Mouse (Mus musculus): ENCODE measurements around the gene Tiam1. TPM values are rescaled to one million over a fixed set of nuclear protein-coding genes. Genes with fewer than 3 reads are reported as not detected.

Gene Tiam1
- polyA plus RNA-seq, 1 experiment from 2014 or later: 23.6 TPM

GRCm38 (mm10) chr16:89841894-89842293, 301.7 kb downstream of the Tiam1 start:
- Histone ChIP-seq H3K4me3 (replicated peaks) (no peak overlapping the region), H3K27ac (replicated peaks) (no peak overlapping the region), H3K9ac (replicated peaks) (no peak overlapping the region), H3K9me3 (replicated peaks) (no peaks in the 10 kb centered on the region), H3K36me3 (no peaks in the 10 kb centered on the region), H3K4me1 (0 out of 2 replicates have a peak, but pooled peaks cover 2% of the 10 kb centered on the region), H3K4me2 (no peak overlapping the region), H3K27me3 (replicated peaks) (no peaks in the 10 kb centered on the region)
- ATAC-seq (ENCODE audit: low FRiP score): no peak
- 53% methylated on average over 6 of the region's 6 CpGs for WGBS

GRCm38 (mm10) chr16:89840361-89840760, 303.2 kb downstream of the Tiam1 start:
- Histone ChIP-seq H3K4me3 (replicated peaks) (no peak overlapping the region), H3K27ac (replicated peaks) (no peak overlapping the region), H3K4me2 (no peak overlapping the region), H3K9me3 (replicated peaks) (no peaks in the 10 kb centered on the region), H3K27me3 (replicated peaks) (no peaks in the 10 kb centered on the region), H3K9ac (replicated peaks) (no peak overlapping the region), H3K36me3 (no peaks in the 10 kb centered on the region), H3K4me1 (0 out of 2 replicates have a peak, but pooled peaks cover 2% of the 10 kb centered on the region)
- ATAC-seq (ENCODE audit: low FRiP score): no peak
- WGBS: 93% methylated on average over 6 of the region's 6 CpGs

GRCm38 (mm10) chr16:89839829-89840228, 303.7 kb downstream of the Tiam1 start:
- H3K36me3 ChIP-seq: peaks cover 3% of the 10 kb centered on the region; the same call in 1 of the 2 replicates
- no peak overlapping the region for H3K4me3 ChIP-seq (replicated peaks)
- H3K27ac ChIP-seq (replicated peaks): no peak overlapping the region
- no peak overlapping the region for H3K9ac ChIP-seq (replicated peaks)
- H3K4me1 ChIP-seq: 0 out of 2 replicates have a peak, but pooled peaks cover 2% of the 10 kb centered on the region
- H3K9me3 ChIP-seq (replicated peaks): no peaks in the 10 kb centered on the region
- no peaks in the 10 kb centered on the region for H3K27me3 ChIP-seq (replicated peaks)
- H3K4me2 ChIP-seq: no peak overlapping the region
- ATAC-seq (ENCODE audit: low FRiP score): no peak
- 92% methylated on average over 5 of the region's 5 CpGs for WGBS

- no peak overlapping the region for H3K4me3 ChIP-seq (replicated peaks)
- no peak overlapping the region for H3K27ac ChIP-seq (replicated peaks)
- no peaks in the 10 kb centered on the region for H3K9me3 ChIP-seq (replicated peaks)
- no peak overlapping the region for H3K9ac ChIP-seq (replicated peaks)
- H3K27me3 ChIP-seq (replicated peaks): no peaks in the 10 kb centered on the region
- no peak overlapping the region for H3K4me2 ChIP-seq
- no peaks in the 10 kb centered on the region for H3K4me1 ChIP-seq
- no peak for ATAC-seq (ENCODE audit: low FRiP score)
- H3K36me3 ChIP-seq: peaks cover 8% of the 10 kb centered on the region
- WGBS: 88% methylated on average over 9 of the region's 9 CpGs
Measured at GRCm38 (mm10) chr16:89837096-89837495, 306.5 kb downstream of the Tiam1 start.

- Histone ChIP-seq H3K36me3 (peaks cover 8% of the 10 kb centered on the region), H3K4me1 (0 out of 2 replicates have a peak, but pooled peaks cover 5% of the 10 kb centered on the region), H3K27ac (replicated peaks) (no peak overlapping the region), H3K4me3 (replicated peaks) (no peak overlapping the region), H3K27me3 (replicated peaks) (no peaks in the 10 kb centered on the region), H3K4me2 (no peak overlapping the region), H3K9me3 (replicated peaks) (no peaks in the 10 kb centered on the region), H3K9ac (replicated peaks) (no peak overlapping the region)
- 79% methylated on average over 7 of the region's 7 CpGs for WGBS
- no peak for ATAC-seq (ENCODE audit: low FRiP score)
Measured at GRCm38 (mm10) chr16:89835551-89835950, 308.0 kb downstream of the Tiam1 start.

GRCm38 (mm10) chr16:89833011-89833410, 310.6 kb downstream of the Tiam1 start:
- Histone ChIP-seq H3K4me2 (no peak overlapping the region), H3K27ac (replicated peaks) (no peak overlapping the region), H3K4me3 (replicated peaks) (no peak overlapping the region), H3K9me3 (replicated peaks) (no peaks in the 10 kb centered on the region), H3K9ac (replicated peaks) (no peak overlapping the region), H3K36me3 (peaks cover 8% of the 10 kb centered on the region), H3K4me1 (peaks cover 5% of the 10 kb centered on the region), H3K27me3 (replicated peaks) (no peaks in the 10 kb centered on the region)
- 92% methylated on average over 11 of the region's 11 CpGs for WGBS
- ATAC-seq (ENCODE audit: low FRiP score): no peak

- Histone ChIP-seq H3K27ac (replicated peaks) (0 out of 2 replicates have a peak overlapping the region, but pooled peaks have one; percentile 60), H3K36me3 (peaks cover 8% of the 10 kb centered on the region), H3K9ac (replicated peaks) (no peak overlapping the region), H3K4me1 (peaks cover 12% of the 10 kb centered on the region), H3K9me3 (replicated peaks) (no peaks in the 10 kb centered on the region), H3K4me3 (replicated peaks) (no peak overlapping the region), H3K4me2 (no peak overlapping the region), H3K27me3 (replicated peaks) (no peaks in the 10 kb centered on the region)
- 43% methylated on average over 10 of the region's 10 CpGs for WGBS
- no peak for ATAC-seq (ENCODE audit: low FRiP score)
Measured at GRCm38 (mm10) chr16:89831172-89831571, 312.4 kb downstream of the Tiam1 start.

- no peaks in the 10 kb centered on the region for H3K9me3 ChIP-seq (replicated peaks)
- H3K36me3 ChIP-seq: peaks cover 8% of the 10 kb centered on the region
- ATAC-seq (ENCODE audit: low FRiP score): no peak
- no peak overlapping the region for H3K9ac ChIP-seq (replicated peaks)
- no peaks in the 10 kb centered on the region for H3K27me3 ChIP-seq (replicated peaks)
- H3K27ac ChIP-seq (replicated peaks): no peak overlapping the region
- peaks cover 12% of the 10 kb centered on the region for H3K4me1 ChIP-seq
- WGBS: 85% methylated on average over 15 of the region's 15 CpGs
- no peak overlapping the region for H3K4me2 ChIP-seq
- no peak overlapping the region for H3K4me3 ChIP-seq (replicated peaks)
Measured at GRCm38 (mm10) chr16:89830221-89830648, 313.3 kb downstream of the Tiam1 start.

- ATAC-seq (ENCODE audit: low FRiP score): no peak
Measured at GRCm38 (mm10) chr16:89827496-89828125, 316.0 kb downstream of the Tiam1 start.

GRCm38 (mm10) chr16:89825875-89826274, 317.7 kb downstream of the Tiam1 start:
- Histone ChIP-seq H3K36me3 (peaks cover 5% of the 10 kb centered on the region; the same call in 1 of the 2 replicates), H3K9me3 (replicated peaks) (no peaks in the 10 kb centered on the region), H3K27me3 (replicated peaks) (no peaks in the 10 kb centered on the region), H3K9ac (replicated peaks) (no peak overlapping the region), H3K4me1 (peaks cover 10% of the 10 kb centered on the region), H3K4me3 (replicated peaks) (no peak overlapping the region), H3K4me2 (no peak overlapping the region), H3K27ac (replicated peaks) (no peak overlapping the region)
- no peak for ATAC-seq (ENCODE audit: low FRiP score)
- 74% methylated on average over 12 of the region's 12 CpGs for WGBS

More at GRCm38 (mm10) chr16:89827496-89828125, 316.0 kb downstream of the Tiam1 start:
- no peak overlapping the region for H3K9ac ChIP-seq (replicated peaks)
- no peak overlapping the region for H3K27ac ChIP-seq (replicated peaks)
- peaks cover 5% of the 10 kb centered on the region; the same call in 1 of the 2 replicates for H3K36me3 ChIP-seq
- H3K4me3 ChIP-seq (replicated peaks): no peak overlapping the region
- no peaks in the 10 kb centered on the region for H3K27me3 ChIP-seq (replicated peaks)
- no peaks in the 10 kb centered on the region for H3K9me3 ChIP-seq (replicated peaks)
- H3K4me1 ChIP-seq: peaks cover 12% of the 10 kb centered on the region
- no peak overlapping the region for H3K4me2 ChIP-seq
- WGBS: 75% methylated on average over 17 of the region's 17 CpGs

GRCm38 (mm10) chr16:89822882-89823281, 320.7 kb downstream of the Tiam1 start:
- no peaks in the 10 kb centered on the region for H3K9me3 ChIP-seq (replicated peaks)
- H3K27me3 ChIP-seq (replicated peaks): no peaks in the 10 kb centered on the region
- peaks cover 7% of the 10 kb centered on the region; the same call in 1 of the 2 replicates for H3K36me3 ChIP-seq
- no peak for ATAC-seq (ENCODE audit: low FRiP score)
- H3K4me3 ChIP-seq (replicated peaks): no peak overlapping the region
- no peak overlapping the region for H3K27ac ChIP-seq (replicated peaks)
- H3K4me2 ChIP-seq: no peak overlapping the region
- H3K4me1 ChIP-seq: peaks cover 15% of the 10 kb centered on the region
- H3K9ac ChIP-seq (replicated peaks): no peak overlapping the region
- 90% methylated on average over 6 of the region's 6 CpGs for WGBS

GRCm38 (mm10) chr16:89818661-89819060, 324.9 kb downstream of the Tiam1 start:
- peaks cover 25% of the 10 kb centered on the region for H3K4me1 ChIP-seq
- H3K27me3 ChIP-seq (replicated peaks): no peaks in the 10 kb centered on the region
- peaks cover 7% of the 10 kb centered on the region; the same call in 1 of the 2 replicates for H3K36me3 ChIP-seq
- 26% methylated on average over 4 of the region's 4 CpGs for WGBS
- peak overlapping the region; percentile 36; the same call in 1 of the 2 replicates for H3K4me3 ChIP-seq (replicated peaks)
- peak overlapping the region; percentile 66 for H3K4me2 ChIP-seq
- no peaks in the 10 kb centered on the region for H3K9me3 ChIP-seq (replicated peaks)
- ATAC-seq (ENCODE audit: low FRiP score): no peak
- no peak overlapping the region for H3K9ac ChIP-seq (replicated peaks)
- no peak overlapping the region for H3K27ac ChIP-seq (replicated peaks)
